Mouse (Mus musculus) stomach, postnatal 0 days (tissue): ENCODE data around the gene Rasgef1b.

Experiments
- CTCF ChIP-seq: IDR thresholded peaks from 2 replicates; pipeline ENCODE4 v1.5.1; 2016; ENCODE audit warnings: antibody characterized with exemption, low read depth, mild to moderate bottlenecking, moderate library complexity
- EP300 ChIP-seq: optimal IDR thresholded peaks from 2 replicates; pipeline ENCODE3; 2016; ENCODE audit warnings: antibody characterized with exemption

DNA sequence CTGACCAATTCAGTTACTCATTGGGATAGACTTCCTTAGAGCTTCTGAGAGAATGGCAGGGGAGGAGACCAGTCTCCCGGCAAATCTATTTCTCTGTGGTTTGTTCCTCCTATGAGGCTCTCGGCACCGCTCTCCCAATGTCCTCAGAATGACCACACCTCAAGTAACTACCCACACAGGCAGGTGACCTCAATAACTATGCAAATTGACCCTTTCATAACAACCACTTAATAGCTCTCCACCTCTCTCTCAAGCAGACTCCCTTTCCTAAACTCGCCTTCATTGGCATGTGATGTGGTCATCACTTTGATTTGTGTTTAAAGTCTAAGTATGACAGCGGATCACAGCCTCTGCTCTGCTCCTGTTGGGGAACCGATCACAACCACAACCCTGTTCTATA lies 281.4 kb downstream of the Rasgef1b start:
- no peak for TF ChIP-seq EP300
- no peak for TF ChIP-seq CTCF
